Mouse (Mus musculus): ENCODE results near the gene 4930513O06Rik.
A peak's percentile ranks its signal among the peaks of the same experiment; 100 is the strongest.

Gene 4930513O06Rik

DNA sequence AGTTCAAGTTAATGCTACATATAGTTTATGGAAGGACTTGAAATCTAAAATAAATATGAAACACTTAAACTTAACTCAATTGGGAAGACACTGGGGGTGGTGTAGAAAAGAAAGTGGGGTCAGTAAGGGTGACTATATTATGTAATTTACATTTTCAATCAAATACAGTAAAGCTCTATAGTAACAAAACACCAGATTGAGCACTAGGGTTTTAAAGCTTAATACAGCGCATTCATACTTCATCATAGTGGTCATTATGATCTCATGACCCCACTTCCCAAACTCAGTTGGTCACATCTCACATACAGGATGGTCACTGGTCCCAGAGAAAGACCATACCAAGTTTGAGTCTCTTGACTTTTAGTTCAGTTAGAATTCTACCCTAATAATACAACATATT, at the start of gene 4930513O06Rik:
4930513O06Rik (plus strand) TSS at position 301 of the 400 bp plus-strand sequence.
- DNase-seq = no peak

DNA sequence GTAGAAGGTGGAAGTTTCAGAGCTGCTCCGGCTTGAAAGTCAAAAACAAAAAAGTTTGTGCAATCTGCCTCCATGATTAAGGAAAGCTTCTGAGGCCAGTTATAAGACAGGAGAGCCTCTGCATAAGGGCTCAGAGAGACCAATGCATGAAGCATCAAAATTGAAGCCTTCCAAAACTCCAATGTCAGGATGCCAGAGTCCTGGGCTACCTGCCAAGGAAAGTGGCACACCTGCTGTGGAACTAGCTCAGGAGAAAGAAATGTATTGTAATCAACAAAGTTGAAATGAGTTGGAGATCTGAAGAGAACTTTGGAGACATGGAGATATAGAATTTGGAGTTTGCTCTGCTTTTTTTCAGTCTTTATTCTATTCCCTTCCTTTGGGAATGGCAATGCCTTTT, 48.4 kb upstream of the 4930513O06Rik start:
- DNase-seq = peak in 1 of 2 experiments; percentile 1

DNA sequence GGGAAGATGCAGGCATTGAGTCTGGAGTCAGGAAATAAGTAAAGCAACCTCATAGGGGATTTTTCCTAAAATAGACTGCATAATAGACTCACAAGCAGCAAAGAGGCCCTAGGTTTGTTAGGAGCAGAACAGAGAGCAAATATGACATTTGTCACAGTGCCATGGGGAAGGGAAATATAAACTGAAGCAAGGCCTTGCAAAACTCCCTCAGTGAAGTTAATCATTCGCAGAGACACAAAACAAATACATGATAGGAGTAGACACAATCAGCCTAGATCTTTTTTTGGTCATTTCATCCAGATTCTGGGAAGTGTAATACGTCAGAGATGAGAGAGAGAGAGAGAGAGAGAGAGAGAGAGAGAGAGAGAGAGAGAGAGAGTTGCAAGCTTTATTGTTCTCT, 46.7 kb upstream of the 4930513O06Rik start:
- no peak for DNase-seq

DNA sequence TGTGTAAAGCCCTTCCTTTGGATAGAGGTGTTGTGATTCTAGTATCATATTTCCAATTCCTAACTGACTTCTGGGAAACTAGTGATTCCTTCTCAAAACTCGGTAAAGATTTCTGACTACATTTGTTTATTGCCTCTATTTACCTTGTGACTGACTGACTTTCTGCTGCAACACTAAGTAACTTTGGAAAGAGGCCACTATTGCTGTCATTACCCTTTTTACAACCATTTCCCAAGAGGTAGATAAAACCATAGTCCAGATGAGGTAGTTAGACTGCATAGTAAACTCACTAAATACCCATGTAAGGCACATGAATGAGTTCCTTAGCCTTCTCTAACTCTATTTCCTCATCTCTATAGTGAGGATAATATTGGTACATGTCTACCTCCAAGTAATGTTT, 44.9 kb upstream of the 4930513O06Rik start:
- DNase-seq = no peak

DNA sequence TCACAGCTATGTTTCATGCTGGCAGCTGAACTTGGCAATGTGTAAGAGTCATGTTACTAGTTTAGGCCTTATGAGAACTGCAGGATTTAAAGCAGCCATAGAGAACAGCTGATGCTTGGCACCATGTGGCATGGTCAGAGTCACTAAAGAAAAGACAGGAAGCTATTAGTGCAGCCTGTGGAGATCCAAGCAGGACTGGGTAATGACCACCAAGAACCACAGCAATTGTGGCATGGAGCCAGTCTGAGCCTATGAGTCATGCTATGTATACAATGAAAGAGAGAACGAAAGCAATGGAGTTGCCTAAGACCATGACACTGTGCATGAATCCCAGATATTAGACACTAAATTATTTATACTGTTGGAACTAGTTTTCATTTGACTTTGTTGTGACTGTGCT, 34.1 kb upstream of the 4930513O06Rik start:
- no peak for DNase-seq

DNA sequence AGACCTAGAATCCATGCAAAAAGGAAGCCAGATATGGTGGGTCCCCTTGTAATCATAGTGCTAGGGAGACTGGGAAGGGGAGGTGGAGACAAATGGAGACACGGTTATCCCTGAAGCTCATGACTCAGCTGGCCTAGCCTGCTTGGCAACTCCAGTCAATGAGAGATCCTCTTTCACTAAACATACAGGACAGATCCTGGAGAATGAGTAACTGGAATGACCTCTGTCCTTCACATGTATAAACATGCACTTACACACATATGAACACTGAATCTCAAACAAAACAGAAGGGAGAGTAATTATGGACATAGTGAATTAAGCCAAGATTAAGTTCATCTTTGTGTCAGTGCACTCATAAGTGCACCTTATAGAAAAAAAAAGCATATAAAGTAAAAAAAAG, 32.9 kb upstream of the 4930513O06Rik start:
- no peak for DNase-seq

DNA sequence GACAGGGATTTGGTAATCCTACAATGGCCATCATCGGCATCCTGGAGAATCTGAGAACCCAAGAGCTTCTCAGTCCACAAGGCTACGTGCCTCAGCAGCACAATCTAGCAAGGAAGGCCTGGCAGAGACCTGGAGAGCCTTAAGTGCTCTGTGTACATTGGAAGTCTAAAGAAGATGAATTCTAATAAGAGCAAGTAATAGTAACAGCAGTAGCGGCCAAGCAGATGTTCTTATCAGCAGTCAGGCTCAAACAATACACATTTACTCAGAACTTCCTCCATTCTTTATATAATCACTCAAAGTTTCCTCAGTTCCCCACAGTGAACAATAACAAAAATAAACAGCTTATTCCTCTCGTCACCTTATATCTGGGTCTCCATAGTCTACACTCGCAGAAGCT, 22.0 kb upstream of the 4930513O06Rik start:
- DNase-seq = no peak

DNA sequence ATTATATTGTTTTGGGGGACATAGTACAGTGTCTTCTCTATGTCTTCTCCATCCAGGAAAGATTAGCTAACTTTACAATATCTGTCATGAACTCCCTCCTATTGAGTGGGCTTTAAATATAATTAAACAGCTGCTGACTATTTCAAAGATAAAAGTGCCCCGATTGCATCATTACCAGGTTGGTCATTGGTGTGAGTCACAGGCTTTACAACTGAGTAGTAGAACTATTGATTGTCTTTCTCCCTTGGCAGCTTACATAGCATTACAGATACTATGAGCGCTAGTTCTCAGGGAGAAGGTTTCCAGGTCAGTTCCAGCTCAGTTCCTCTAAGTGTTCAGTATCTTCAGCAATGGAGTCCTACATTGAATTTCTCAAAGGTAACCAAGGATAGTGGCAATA, 7.5 kb upstream of the 4930513O06Rik start:
- no peak for DNase-seq

DNA sequence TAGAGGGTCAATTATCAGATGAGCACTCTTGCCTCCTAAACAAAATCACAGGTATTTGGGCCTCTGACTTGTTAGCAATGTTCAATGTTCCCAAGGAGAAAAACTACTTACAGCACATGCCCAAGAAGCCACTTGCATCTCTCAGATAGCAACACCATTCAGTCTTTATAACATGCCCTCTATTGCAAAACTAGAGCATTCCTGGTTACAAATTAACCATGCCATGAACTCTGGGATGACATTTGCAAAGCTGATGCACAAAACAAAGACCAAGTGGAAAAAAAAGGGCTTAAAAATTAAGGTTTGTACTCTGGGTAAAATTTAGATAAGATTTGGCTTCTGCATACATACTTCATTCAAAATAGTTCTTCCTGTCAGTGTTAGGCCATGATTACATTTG, 966 bp upstream of the 4930513O06Rik start, which contains the start of gene Serpina7:
Serpina7 (minus strand) TSS at position 160 of the 400 bp plus-strand sequence.
- DNase-seq = no peak

DNA sequence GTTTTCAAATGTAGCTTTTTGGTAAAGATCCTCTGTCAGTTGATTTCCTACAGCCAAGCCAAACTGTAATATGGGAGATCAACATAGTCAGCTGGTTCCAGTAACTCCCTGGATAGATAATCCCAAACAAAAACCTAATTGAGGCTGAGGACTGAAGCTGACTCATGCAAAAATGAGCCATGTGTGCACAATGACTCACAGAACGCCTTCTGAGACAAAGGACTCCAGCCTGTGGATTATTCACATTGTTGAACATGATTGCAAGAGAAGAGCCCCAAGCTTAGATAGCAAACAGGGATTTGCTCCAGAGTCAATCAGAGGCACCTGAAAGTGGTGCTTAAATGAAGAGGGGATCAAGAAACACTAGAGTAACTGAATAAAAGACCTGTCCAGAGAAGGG, 11.2 kb downstream of the 4930513O06Rik start:
- no peak for DNase-seq

DNA sequence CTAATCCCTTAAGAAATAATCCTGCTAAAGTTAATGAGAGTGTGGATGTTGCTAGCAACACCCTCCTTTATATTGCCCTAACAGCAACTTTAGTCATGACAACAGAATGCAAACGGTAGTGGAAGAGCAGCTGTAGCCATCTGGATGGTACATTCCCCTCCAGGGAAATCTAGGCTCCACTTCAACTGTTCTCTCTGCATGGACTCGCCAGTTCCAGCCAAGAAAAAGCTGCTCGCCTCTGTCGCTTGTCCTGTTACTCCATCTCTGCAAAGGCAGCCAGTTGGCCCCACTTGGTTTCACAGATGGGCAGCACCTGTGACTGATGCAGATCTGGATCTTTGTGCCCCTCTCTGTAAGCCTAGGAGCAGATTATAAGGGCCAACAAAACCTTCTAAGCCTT, 48.0 kb downstream of the 4930513O06Rik start:
- no peak for DNase-seq
